Mouse (Mus musculus) gonadal fat pad, adult 2 months (tissue): ENCODE results near the gene 4930579F01Rik. TPM values are rescaled to one million over a fixed set of nuclear protein-coding genes. Genes with fewer than 3 reads are reported as not detected.

Experiments used
- DNase-seq: peaks from one replicate; pipeline ENCODE4 v3.0.0-alpha.2; 2012; ENCODE audit warnings: low read depth
- polyA plus RNA-seq: library from polyadenylated mRNA; depleted of rRNA; stranded (reverse); fragments of >200 nt; gene quantifications from 2 replicates; pipeline ENCODE4 v1.2.3, GENCODE M21; 2012; rRNA removed

4930579F01Rik gene
- 0.08 and 0.09 TPM in 2 replicates for polyA plus RNA-seq

GRCm38 (mm10) chr3:138193683-138194302, at the start of gene 4930579F01Rik:
TSS of gene 4930579F01Rik (minus strand) at chr3:138193825.
- DNase-seq = no peak

- DNase-seq = no peak
Observed at GRCm38 (mm10) chr3:138242933-138243332, 49.3 kb upstream of the 4930579F01Rik start.

- DNase-seq = no peak
Observed at GRCm38 (mm10) chr3:138242021-138242726, 48.5 kb upstream of the 4930579F01Rik start.

- DNase-seq = no peak
Observed at GRCm38 (mm10) chr3:138241371-138241770, 47.7 kb upstream of the 4930579F01Rik start.

- DNase-seq = no peak
Observed at GRCm38 (mm10) chr3:138240942-138241341, 47.3 kb upstream of the 4930579F01Rik start.

- no peak for DNase-seq
Observed at GRCm38 (mm10) chr3:138240411-138240810, 46.8 kb upstream of the 4930579F01Rik start.

GRCm38 (mm10) chr3:138239461-138239860, 45.8 kb upstream of the 4930579F01Rik start:
- DNase-seq = no peak

GRCm38 (mm10) chr3:138238046-138238445, 44.4 kb upstream of the 4930579F01Rik start:
- DNase-seq = no peak

GRCm38 (mm10) chr3:138236546-138237163, 43.0 kb upstream of the 4930579F01Rik start:
- no peak for DNase-seq

- DNase-seq = no peak
Observed at GRCm38 (mm10) chr3:138231531-138231930, 37.9 kb upstream of the 4930579F01Rik start.

GRCm38 (mm10) chr3:138230266-138230665, 36.6 kb upstream of the 4930579F01Rik start:
- DNase-seq = no peak

GRCm38 (mm10) chr3:138229448-138229847, 35.8 kb upstream of the 4930579F01Rik start:
- no peak for DNase-seq

GRCm38 (mm10) chr3:138227782-138228181, 34.2 kb upstream of the 4930579F01Rik start:
- DNase-seq = no peak

- no peak for DNase-seq
Observed at GRCm38 (mm10) chr3:138227082-138227481, 33.5 kb upstream of the 4930579F01Rik start.

GRCm38 (mm10) chr3:138226476-138226875, 32.9 kb upstream of the 4930579F01Rik start:
- no peak for DNase-seq

- DNase-seq = no peak
Observed at GRCm38 (mm10) chr3:138225853-138226252, 32.2 kb upstream of the 4930579F01Rik start.

GRCm38 (mm10) chr3:138225331-138225730, 31.7 kb upstream of the 4930579F01Rik start:
- no peak for DNase-seq

- no peak for DNase-seq
Observed at GRCm38 (mm10) chr3:138224363-138224954, 30.8 kb upstream of the 4930579F01Rik start.

GRCm38 (mm10) chr3:138222952-138223351, 29.3 kb upstream of the 4930579F01Rik start:
- DNase-seq = no peak

GRCm38 (mm10) chr3:138222511-138222910, 28.9 kb upstream of the 4930579F01Rik start:
- DNase-seq = no peak

GRCm38 (mm10) chr3:138221116-138221515, 27.5 kb upstream of the 4930579F01Rik start:
- no peak for DNase-seq

- no peak for DNase-seq
Observed at GRCm38 (mm10) chr3:138217631-138218264, 24.1 kb upstream of the 4930579F01Rik start, which contains the start of gene Adh7. TSS of gene Adh7 (plus strand) at chr3:138217760.
